Mouse (Mus musculus): ENCODE results near the gene Psmb8. TPM values are rescaled to one million over a fixed set of nuclear protein-coding genes. Genes with fewer than 3 reads are reported as not detected.
A peak's percentile ranks its signal among the peaks of the same experiment; 100 is the strongest.

Gene Psmb8
- total and polyA plus RNA-seq, 3 experiments: 0.11 to 0.15 TPM; not detected in 1

GRCm38 (mm10) chr17:34207456-34207855 is 9.9 kb downstream of the Psmb8 start:
- TF ChIP-seq CTCF (IDR thresholded peaks at IDR 0.05; ENCODE audit: low read depth, low read length): no peak
- TF ChIP-seq TAL1 (conservative IDR thresholded peaks at IDR 0.05; ENCODE audit: low read depth, low read length): no peak
- no peak for TF ChIP-seq GATA1 (IDR thresholded peaks at IDR 0.05; ENCODE audit: borderline replicate concordance, low read length)
- TF ChIP-seq GATA2 (IDR thresholded peaks at IDR 0.05; ENCODE audit: borderline replicate concordance, low read depth, low read length): no peak
- TF ChIP-seq POLR2AphosphoS5 (IDR thresholded peaks at IDR 0.05; ENCODE audit: insufficient replicate concordance, low read depth, low read length): no peak
- no peak for ATAC-seq (ENCODE audit: extremely low read depth, insufficient number of reproducible peaks, low FRiP score, poor library complexity, severe bottlenecking)
- Histone ChIP-seq H3K27me3 (ENCODE audit: insufficient read depth, low read length) (peaks cover 5% of the 10 kb centered on the region; the same call in 1 of the 2 replicates), H3K4me1 (ENCODE audit: insufficient read depth, low read depth, low read length) (peaks cover 73% of the 10 kb centered on the region), H3K9me3 (replicated peaks) (peaks cover 3% of the 10 kb centered on the region), H3K4me3 (ENCODE audit: low read depth, low read length) (no peak overlapping the region), H3K36me3 (replicated peaks) (peaks cover 52% of the 10 kb centered on the region)
- DNase-seq (ENCODE audit: low spot score): no peak

- DNase-seq (ENCODE audit: low spot score) (no peak), ATAC-seq (ENCODE audit: extremely low read depth, insufficient number of reproducible peaks, low FRiP score, poor library complexity, severe bottlenecking) (no peak)
- TF ChIP-seq CTCF (IDR thresholded peaks at IDR 0.05; ENCODE audit: low read depth, low read length) (no peak), GATA1 (IDR thresholded peaks at IDR 0.05; ENCODE audit: borderline replicate concordance, low read length) (no peak), POLR2AphosphoS5 (IDR thresholded peaks at IDR 0.05; ENCODE audit: insufficient replicate concordance, low read depth, low read length) (no peak), TAL1 (conservative IDR thresholded peaks at IDR 0.05; ENCODE audit: low read depth, low read length) (no peak), GATA2 (IDR thresholded peaks at IDR 0.05; ENCODE audit: borderline replicate concordance, low read depth, low read length) (no peak)
- peaks cover 2% of the 10 kb centered on the region; the same call in 1 of the 2 replicates for H3K27me3 ChIP-seq (ENCODE audit: insufficient read depth, low read length)
- peaks cover 55% of the 10 kb centered on the region for H3K36me3 ChIP-seq (replicated peaks)
- H3K4me3 ChIP-seq (ENCODE audit: low read depth, low read length): no peak overlapping the region
- H3K4me1 ChIP-seq (ENCODE audit: insufficient read depth, low read depth, low read length): peaks cover 73% of the 10 kb centered on the region
- H3K9me3 ChIP-seq (replicated peaks): peaks cover 3% of the 10 kb centered on the region
Observed at GRCm38 (mm10) chr17:34207866-34208265, 10.3 kb downstream of the Psmb8 start.

- no peak overlapping the region; the same call in 1 of the 2 replicates for H3K4me3 ChIP-seq (ENCODE audit: low read depth, low read length)
- H3K9me3 ChIP-seq (replicated peaks): peaks cover 3% of the 10 kb centered on the region
- ATAC-seq (ENCODE audit: extremely low read depth, insufficient number of reproducible peaks, low FRiP score, poor library complexity, severe bottlenecking) (no peak), DNase-seq (ENCODE audit: low spot score) (no peak)
- H3K36me3 ChIP-seq (replicated peaks): peaks cover 60% of the 10 kb centered on the region
- H3K4me1 ChIP-seq (ENCODE audit: insufficient read depth, low read depth, low read length): peaks cover 73% of the 10 kb centered on the region
- TF ChIP-seq TAL1 (conservative IDR thresholded peaks at IDR 0.05; ENCODE audit: low read depth, low read length) (no peak), GATA2 (IDR thresholded peaks at IDR 0.05; ENCODE audit: borderline replicate concordance, low read depth, low read length) (no peak), CTCF (IDR thresholded peaks at IDR 0.05; ENCODE audit: low read depth, low read length) (no peak), POLR2AphosphoS5 (IDR thresholded peaks at IDR 0.05; ENCODE audit: insufficient replicate concordance, low read depth, low read length) (no peak), GATA1 (IDR thresholded peaks at IDR 0.05; ENCODE audit: borderline replicate concordance, low read length) (no peak)
- H3K27me3 ChIP-seq (ENCODE audit: insufficient read depth, low read length): no peaks in the 10 kb centered on the region
Observed at GRCm38 (mm10) chr17:34208421-34208820, 10.9 kb downstream of the Psmb8 start.

GRCm38 (mm10) chr17:34209680-34210079 is 12.2 kb downstream of the Psmb8 start:
- TF ChIP-seq TAL1 (conservative IDR thresholded peaks at IDR 0.05; ENCODE audit: low read depth, low read length) (no peak), CTCF (IDR thresholded peaks at IDR 0.05; ENCODE audit: low read depth, low read length) (no peak), GATA2 (IDR thresholded peaks at IDR 0.05; ENCODE audit: borderline replicate concordance, low read depth, low read length) (no peak), POLR2AphosphoS5 (IDR thresholded peaks at IDR 0.05; ENCODE audit: insufficient replicate concordance, low read depth, low read length) (no peak), GATA1 (IDR thresholded peaks at IDR 0.05; ENCODE audit: borderline replicate concordance, low read length) (no peak)
- Histone ChIP-seq H3K4me3 (ENCODE audit: low read depth, low read length) (no peak overlapping the region), H3K4me1 (ENCODE audit: insufficient read depth, low read depth, low read length) (peaks cover 79% of the 10 kb centered on the region), H3K27me3 (ENCODE audit: insufficient read depth, low read length) (no peaks in the 10 kb centered on the region), H3K9me3 (replicated peaks) (peaks cover 3% of the 10 kb centered on the region), H3K36me3 (replicated peaks) (peaks cover 72% of the 10 kb centered on the region)
- ATAC-seq (ENCODE audit: extremely low read depth, insufficient number of reproducible peaks, low FRiP score, poor library complexity, severe bottlenecking) (no peak), DNase-seq (ENCODE audit: low spot score) (no peak)

- peaks cover 3% of the 10 kb centered on the region for H3K9me3 ChIP-seq (replicated peaks)
- peak overlapping the region; percentile 47; the same call in 1 of the 2 replicates for H3K4me3 ChIP-seq (ENCODE audit: low read depth, low read length)
- no peaks in the 10 kb centered on the region for H3K27me3 ChIP-seq (ENCODE audit: insufficient read depth, low read length)
- TF ChIP-seq POLR2AphosphoS5 (IDR thresholded peaks at IDR 0.05; ENCODE audit: insufficient replicate concordance, low read depth, low read length): no peak
- no peak for TF ChIP-seq GATA2 (IDR thresholded peaks at IDR 0.05; ENCODE audit: borderline replicate concordance, low read depth, low read length)
- peak; percentile 70 for TF ChIP-seq TAL1 (conservative IDR thresholded peaks at IDR 0.05; ENCODE audit: low read depth, low read length)
- H3K4me1 ChIP-seq (ENCODE audit: insufficient read depth, low read depth, low read length): peaks cover 72% of the 10 kb centered on the region
- peaks cover 77% of the 10 kb centered on the region for H3K36me3 ChIP-seq (replicated peaks)
- DNase-seq (ENCODE audit: low spot score) (peak; percentile 74), ATAC-seq (ENCODE audit: extremely low read depth, insufficient number of reproducible peaks, low FRiP score, poor library complexity, severe bottlenecking) (peak; percentile 91)
Observed at GRCm38 (mm10) chr17:34210599-34210998, 13.1 kb downstream of the Psmb8 start.

GRCm38 (mm10) chr17:34211746-34212365 is 14.3 kb downstream of the Psmb8 start:
- TF ChIP-seq GATA2 (IDR thresholded peaks at IDR 0.05; ENCODE audit: borderline replicate concordance, low read depth, low read length): no peak
- no peak for TF ChIP-seq CTCF (IDR thresholded peaks at IDR 0.05; ENCODE audit: low read depth, low read length)
- no peak for TF ChIP-seq GATA1 (IDR thresholded peaks at IDR 0.05; ENCODE audit: borderline replicate concordance, low read length)
- TF ChIP-seq TAL1 (conservative IDR thresholded peaks at IDR 0.05; ENCODE audit: low read depth, low read length): no peak
- no peak for TF ChIP-seq POLR2AphosphoS5 (IDR thresholded peaks at IDR 0.05; ENCODE audit: insufficient replicate concordance, low read depth, low read length)
- H3K4me1 ChIP-seq (ENCODE audit: insufficient read depth, low read depth, low read length): peaks cover 64% of the 10 kb centered on the region
- H3K36me3 ChIP-seq (replicated peaks): peaks cover 79% of the 10 kb centered on the region
- ATAC-seq (ENCODE audit: extremely low read depth, insufficient number of reproducible peaks, low FRiP score, poor library complexity, severe bottlenecking) (no peak), DNase-seq (ENCODE audit: low spot score) (no peak)
- peak overlapping the region; percentile 50; the same call in 1 of the 2 replicates for H3K4me3 ChIP-seq (ENCODE audit: low read depth, low read length)
- peaks cover 3% of the 10 kb centered on the region for H3K9me3 ChIP-seq (replicated peaks)
- no peaks in the 10 kb centered on the region for H3K27me3 ChIP-seq (ENCODE audit: insufficient read depth, low read length)

Measured in G1E (cell line).